Mouse (Mus musculus) bone marrow macrophage, adult 2 months (primary cell): Measurements from ENCODE around the gene Chmp6. TPM values are rescaled to one million over a fixed set of nuclear protein-coding genes. Genes with fewer than 3 reads are reported as not detected.

ENCODE experiments used
- H3K27ac ChIP-seq: 2 replicates; pipeline ENCODE4 v1.5.1; 2012; ENCODE audit warnings: low read depth, low read length; ENCODE audit not compliant: insufficient read depth
- H3K4me1 ChIP-seq: 2 replicates; pipeline ENCODE4 v1.6.1; 2012; ENCODE audit warnings: low read length; ENCODE audit not compliant: control insufficient read depth, insufficient read depth
- H3K4me3 ChIP-seq: 2 replicates; pipeline ENCODE4 v1.5.1; 2012; ENCODE audit warnings: mild to moderate bottlenecking, low read length, moderate library complexity; ENCODE audit not compliant: insufficient read depth
- CTCF ChIP-seq: IDR thresholded peaks from 2 replicates; pipeline ENCODE4 v1.5.1; 2012; ENCODE audit warnings: low read depth, mild to moderate bottlenecking, low read length, moderate library complexity
- POLR2A ChIP-seq: IDR thresholded peaks from 2 replicates; pipeline ENCODE4 v1.6.1; 2012; ENCODE audit warnings: mild to moderate bottlenecking, low read depth, low read length, borderline replicate concordance
- polyA plus RNA-seq: library from polyadenylated mRNA; stranded (reverse); fragments of >200 nt; gene quantifications from 2 replicates; pipeline ENCODE4 v1.2.4, GENCODE M21; 2012; ENCODE audit not compliant: missing spikeins, insufficient read depth, insufficient read length

Chmp6 gene
- polyA plus RNA-seq, 1 experiment: 34.0 TPM

DNA sequence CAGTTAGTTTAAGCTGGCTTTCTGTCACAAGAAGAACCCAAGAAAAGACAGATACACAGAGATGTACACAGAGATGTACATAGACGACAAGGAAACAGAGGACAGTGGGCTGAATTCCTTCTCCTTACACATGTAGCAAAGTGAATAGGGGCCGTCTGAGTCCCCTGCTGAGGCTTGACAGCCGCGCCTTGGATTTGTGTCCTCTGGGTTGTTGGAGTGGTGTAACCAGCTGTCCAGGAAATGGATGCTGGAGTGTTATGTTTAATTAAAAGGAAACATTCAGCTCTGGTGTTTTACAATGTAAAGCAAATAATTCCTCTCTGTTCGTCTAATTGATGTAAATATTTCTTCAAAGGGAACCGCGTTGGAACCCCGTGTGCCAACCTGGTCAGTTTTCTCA lies 28.6 kb downstream of the Chmp6 start:
- no peak overlapping the region for H3K27ac ChIP-seq
- TF ChIP-seq CTCF: no peak
- peaks cover 30% of the 10 kb centered on the region for H3K4me1 ChIP-seq
- H3K4me3 ChIP-seq: peak overlapping the region; percentile 75

DNA sequence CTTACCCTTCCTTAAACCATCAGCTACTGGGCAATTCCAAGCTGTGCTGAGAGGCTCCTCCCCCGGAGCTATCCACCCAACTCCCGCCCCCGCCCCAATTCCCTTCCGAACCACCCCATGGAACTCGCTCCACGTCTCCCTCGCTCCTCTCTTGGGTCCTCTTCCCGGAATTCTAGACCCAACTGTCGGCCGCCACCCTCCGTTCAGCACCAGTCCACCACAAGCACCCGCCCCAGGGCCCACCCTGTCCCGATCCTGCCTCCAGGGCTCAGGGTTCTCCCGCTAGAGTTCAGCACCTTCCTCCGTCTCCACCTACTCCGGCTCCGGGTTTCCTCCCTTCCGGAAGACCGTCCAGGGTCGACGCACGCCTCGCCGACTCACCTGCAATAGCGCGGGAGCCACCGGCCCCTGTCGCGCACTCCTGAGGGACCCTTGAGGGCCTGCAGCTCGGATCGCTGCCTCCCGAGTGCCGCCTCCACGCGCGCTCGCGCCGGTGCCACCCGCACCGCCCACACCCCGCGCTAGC lies 29.0 kb downstream of the Chmp6 start:
- peak overlapping the region; percentile 75 for H3K4me3 ChIP-seq
- TF ChIP-seq CTCF (no peak), POLR2A (no peak)
- no peak overlapping the region for H3K27ac ChIP-seq
- H3K4me1 ChIP-seq: peaks cover 27% of the 10 kb centered on the region

DNA sequence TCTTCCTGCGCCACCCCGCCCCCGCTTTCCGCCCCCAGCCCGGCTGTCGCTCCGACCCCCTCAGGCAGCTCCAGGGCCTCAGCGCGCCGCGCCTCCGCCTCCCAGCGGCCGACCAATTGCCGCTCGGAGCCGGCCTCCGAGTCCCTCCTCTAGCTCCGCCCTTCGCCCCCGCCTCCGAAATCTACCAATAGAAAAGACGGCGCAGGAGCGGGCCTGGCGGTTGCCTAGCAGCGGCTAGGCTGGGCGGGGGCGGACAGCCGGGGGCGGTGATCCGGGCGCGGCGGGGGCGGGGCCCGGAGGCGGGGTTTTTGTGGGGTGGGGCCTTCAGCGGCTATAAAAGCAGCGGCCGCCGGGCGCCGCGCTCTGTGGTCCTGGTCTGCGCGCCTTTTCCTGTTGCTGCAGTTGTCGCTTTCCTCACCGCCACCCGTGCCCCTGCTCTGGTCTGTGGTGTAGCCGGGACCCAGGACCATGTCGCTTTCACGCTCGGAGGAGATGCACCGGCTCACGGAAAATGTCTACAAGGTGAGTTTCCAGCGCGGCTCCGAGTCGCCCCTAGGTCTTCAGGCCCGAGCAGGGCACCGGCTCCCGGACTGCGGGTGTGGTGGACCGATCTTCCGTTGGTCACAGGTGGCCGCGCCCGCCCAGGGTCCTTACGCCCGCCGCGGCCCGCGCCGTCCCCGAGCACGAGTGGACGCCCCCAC lies 29.6 kb downstream of the Chmp6 start, which contains the start of gene Baiap2:
Baiap2 (plus strand) TSS at position 37 of the 701 bp plus-strand sequence.
- Histone ChIP-seq H3K4me3 (peak within 1 kb of the TSS; percentile 87), H3K4me1 (peaks cover 29% of the 10 kb centered on the region), H3K27ac (no peak within 1 kb of the TSS)
- peak; percentile 97 for TF ChIP-seq POLR2A
- TF ChIP-seq CTCF: no peak

DNA sequence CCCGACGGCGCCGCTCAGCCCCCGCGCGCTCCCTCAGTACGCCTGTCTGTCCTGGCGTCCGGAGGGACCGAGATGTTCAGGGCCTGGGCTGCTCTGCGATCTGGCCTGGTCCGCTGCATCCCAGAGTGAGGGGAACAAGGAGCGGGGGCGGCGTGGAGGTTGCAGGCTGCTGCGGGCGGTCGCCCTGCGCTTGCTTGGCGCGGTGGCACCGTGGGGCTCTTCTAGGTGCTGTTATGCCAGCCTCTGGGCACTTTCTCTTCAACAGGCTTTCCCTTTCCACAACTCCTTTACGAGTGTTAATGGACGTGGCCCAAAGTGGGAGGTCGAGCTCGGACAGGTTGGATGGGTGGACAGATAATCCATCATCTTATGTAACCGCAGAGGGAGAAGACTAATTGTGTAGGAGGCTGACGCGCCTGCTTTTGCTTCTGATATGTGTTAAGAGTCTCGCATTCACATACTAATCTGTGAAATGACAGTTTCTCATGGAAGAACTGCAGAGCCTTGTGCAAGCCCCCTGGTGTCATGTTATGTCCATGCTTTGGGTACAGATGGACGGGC lies 30.3 kb downstream of the Chmp6 start:
- Histone ChIP-seq H3K4me3 (peak overlapping the region; percentile 87), H3K27ac (no peak overlapping the region), H3K4me1 (peaks cover 34% of the 10 kb centered on the region)
- TF ChIP-seq CTCF (no peak), POLR2A (no peak)

DNA sequence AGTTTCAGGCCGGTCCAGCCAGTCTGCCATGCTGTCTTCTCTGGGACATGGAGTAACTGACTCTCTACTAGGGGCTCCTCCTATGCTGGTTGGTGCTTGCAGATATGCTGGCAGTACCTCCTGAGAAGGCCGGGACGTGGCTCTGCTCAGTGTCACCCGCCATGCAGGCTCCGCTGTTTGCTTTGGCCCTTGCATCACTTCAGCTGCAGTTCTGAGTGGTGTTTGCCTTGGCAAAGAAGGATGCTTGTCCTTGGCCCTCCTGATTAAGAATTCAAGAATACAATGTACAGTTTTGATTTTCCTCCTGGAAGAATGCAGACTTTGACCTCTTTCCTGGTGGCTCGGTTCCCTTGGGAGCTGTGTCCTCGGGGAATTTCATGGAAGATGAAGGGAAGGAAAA lies 32.1 kb downstream of the Chmp6 start:
- H3K27ac ChIP-seq: no peak overlapping the region
- H3K4me3 ChIP-seq: no peak overlapping the region
- no peak for TF ChIP-seq POLR2A
- TF ChIP-seq CTCF: no peak
- H3K4me1 ChIP-seq: peaks cover 44% of the 10 kb centered on the region

DNA sequence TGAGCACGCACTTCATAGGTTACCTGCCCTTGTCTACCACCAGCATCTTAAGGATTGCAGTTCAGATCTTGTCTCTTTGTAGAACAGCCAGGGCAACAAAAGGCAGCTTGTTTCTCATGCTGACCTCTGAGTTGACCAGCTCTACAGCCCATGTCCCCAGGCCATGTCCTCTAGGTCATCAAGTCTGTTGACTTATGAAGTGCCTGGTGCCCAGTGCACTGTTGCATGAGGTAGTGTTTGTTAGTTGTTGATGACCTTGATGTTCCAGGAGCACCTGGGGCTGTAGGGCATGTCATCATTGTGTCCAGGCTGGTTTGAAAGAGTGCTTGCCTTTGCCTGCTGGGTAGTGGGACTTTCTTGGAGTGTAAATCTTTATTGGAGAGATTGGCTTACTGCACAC lies 34.2 kb downstream of the Chmp6 start:
- Histone ChIP-seq H3K4me3 (no peak overlapping the region), H3K4me1 (peaks cover 61% of the 10 kb centered on the region), H3K27ac (no peak overlapping the region)
- no peak for TF ChIP-seq CTCF

DNA sequence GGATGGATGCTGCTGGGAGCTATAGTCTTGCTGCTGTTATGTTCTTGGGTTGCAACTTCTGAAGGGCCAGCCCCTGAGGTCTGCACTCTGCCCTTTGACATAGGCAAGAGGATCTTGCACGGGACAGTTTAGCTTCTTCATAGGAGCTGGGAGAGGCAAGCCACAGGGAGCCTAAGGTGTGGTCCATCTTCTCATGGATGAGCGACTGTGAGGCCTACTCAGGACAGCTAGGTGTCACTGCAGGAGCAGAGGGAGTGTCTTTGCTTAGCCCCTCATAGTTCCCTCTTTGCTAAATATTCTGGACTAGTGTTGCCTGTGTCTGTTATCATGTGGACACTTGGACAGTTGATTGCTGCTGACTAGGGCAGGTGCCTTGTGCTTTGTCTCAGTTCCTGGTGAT lies 34.7 kb downstream of the Chmp6 start:
- H3K27ac ChIP-seq: no peak overlapping the region
- H3K4me1 ChIP-seq: peaks cover 65% of the 10 kb centered on the region
- H3K4me3 ChIP-seq: no peak overlapping the region
- TF ChIP-seq POLR2A (no peak), CTCF (no peak)

DNA sequence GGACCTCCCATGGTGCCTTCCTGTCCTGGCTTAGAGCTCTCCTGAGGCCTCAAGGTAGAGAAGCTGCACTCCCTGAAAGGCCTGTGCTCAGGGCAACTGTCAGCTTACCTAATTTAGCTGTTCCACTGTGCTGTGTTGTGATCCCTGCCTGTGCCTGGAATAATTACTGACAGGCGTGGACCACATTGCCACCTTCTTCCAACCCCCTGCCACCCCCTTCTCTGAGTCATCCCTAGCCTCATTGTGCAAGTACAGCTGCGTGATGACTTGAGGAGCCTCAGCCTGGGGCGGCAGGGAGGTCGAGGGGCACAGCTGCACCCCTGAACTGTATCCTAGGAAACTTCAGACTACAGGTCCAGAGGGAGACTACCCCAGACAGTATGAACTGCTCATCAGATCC lies 35.1 kb downstream of the Chmp6 start:
- Histone ChIP-seq H3K4me1 (peaks cover 70% of the 10 kb centered on the region), H3K4me3 (no peak overlapping the region), H3K27ac (no peak overlapping the region)
- TF ChIP-seq CTCF (no peak), POLR2A (no peak)

DNA sequence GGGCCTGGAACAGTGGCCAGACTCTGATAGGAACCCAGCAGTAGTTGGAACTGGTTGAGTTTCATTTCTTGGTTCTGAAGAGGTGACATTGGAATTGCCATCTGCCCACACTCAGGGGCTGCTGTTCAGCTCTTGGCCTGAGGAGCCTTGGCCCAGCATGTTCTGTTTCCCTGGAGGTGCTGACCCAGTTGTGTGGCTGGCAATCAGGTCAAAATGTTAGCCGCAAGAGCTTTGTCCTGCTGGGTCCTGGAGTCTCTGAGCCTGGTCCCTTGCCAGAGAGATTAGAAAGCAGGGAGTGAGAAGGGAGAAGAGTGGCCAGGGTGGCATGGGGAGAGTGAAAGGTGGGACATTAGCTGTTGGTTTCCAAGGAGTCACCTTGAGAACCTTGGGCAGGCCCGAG lies 35.6 kb downstream of the Chmp6 start:
- H3K4me1 ChIP-seq: peaks cover 74% of the 10 kb centered on the region
- TF ChIP-seq POLR2A (no peak), CTCF (no peak)
- H3K4me3 ChIP-seq: no peak overlapping the region
- H3K27ac ChIP-seq: no peak overlapping the region

DNA sequence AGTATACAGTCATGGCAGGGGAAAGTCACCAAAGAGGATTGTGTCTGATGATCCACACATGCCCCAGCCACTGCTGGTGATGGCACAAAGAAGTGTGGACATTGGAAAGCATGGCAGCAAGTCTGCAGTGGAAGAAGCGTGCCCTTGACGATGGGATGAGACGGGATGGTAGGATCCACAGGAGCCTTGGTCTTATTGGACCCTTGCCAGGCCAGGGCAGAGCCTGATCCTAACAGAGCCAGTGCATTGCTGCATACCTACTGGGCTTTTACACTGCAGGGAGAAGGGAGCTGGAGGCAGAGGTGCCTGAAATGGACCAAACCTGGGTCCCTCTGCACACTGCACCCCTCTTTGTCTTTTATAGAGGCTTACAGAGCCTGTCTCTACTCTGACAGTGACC lies 37.3 kb downstream of the Chmp6 start:
- H3K4me3 ChIP-seq: no peak overlapping the region
- H3K27ac ChIP-seq: no peak overlapping the region
- H3K4me1 ChIP-seq: peaks cover 75% of the 10 kb centered on the region
- TF ChIP-seq POLR2A (no peak), CTCF (no peak)

DNA sequence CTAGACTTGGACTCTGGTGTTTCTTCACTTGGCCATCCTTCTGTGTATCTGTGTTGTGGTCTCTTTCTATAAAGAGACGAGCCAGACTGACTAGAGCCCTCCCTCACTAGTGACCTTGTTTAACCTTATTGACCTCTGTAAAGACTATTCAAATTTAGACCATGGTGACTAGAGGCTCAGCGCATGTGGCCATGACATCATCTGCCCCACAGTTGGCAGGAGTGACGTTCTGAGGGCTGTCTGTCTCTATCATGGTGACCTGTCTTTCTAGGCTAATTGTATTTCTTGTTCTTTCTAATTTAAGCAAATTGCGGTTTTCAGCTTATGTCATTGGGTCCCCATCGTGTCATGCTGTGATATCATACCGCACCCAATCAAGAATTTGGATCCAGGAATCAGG lies 38.1 kb downstream of the Chmp6 start:
- Histone ChIP-seq H3K4me3 (no peak overlapping the region), H3K27ac (no peak overlapping the region), H3K4me1 (peaks cover 80% of the 10 kb centered on the region)
- no peak for TF ChIP-seq CTCF
- TF ChIP-seq POLR2A: no peak
